8 mouse cellular contexts compared by ENCODE assay signal in the genomic region with DNA sequence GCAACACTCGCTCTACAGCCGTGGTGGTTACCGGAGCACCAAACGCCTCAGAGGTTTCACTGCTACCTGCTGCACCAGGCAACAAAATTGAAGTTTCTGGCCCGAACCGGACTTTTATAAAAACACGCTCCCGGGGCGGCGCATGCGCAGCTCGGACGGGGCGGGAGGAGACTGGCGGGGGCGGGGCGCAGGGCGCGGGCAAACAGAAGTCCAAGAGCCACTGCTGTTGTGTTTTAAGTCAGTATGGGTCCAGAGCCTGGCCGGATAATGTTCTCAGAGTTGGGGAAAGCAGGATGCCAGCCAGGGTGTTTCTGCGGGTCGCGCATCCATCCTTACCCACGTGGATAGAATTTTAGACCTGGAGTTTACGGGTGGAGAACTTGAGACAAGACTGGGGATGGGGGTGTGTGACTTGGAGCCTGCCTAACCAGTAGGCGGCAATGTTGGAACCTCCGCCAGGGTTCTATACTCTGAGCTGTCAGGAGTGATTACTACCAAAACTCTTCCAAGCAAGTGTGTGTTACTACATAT. TPM values are rescaled to one million over a fixed set of nuclear protein-coding genes. Genes with fewer than 3 reads are reported as not detected.
DNase-seq lines count a peak whose midpoint lies in the region; ATAC-seq and TF ChIP-seq lines count a peak whose summit lies in the region.

A gene (minus strand): TSS at position 83 of the 531 bp plus-strand sequence.

- peaks cover 15% of the 10 kb centered on the region for H3K36me3 ChIP-seq in forebrain, embryonic 13.5 days (ENCODE audit: poor library complexity, severe bottlenecking)
- H3K36me3 ChIP-seq in heart, postnatal 0 days (replicated peaks; ENCODE audit: control insufficient read depth, insufficient read depth, low read length), result 0 out of 2 replicates have a peak, but pooled peaks cover 3% of the 10 kb centered on the region
- peaks cover 13% of the 10 kb centered on the region for H3K36me3 ChIP-seq in liver, postnatal 0 days (replicated peaks; ENCODE audit: insufficient read depth, low read length)
- peaks cover 7% of the 10 kb centered on the region; the same call in 1 of the 2 replicates for H3K36me3 ChIP-seq in neural tube, embryonic 12.5 days

- H3K27me3 ChIP-seq in forebrain, embryonic 13.5 days, result peaks cover 13% of the 10 kb centered on the region; the same call in 1 of the 2 replicates
- H3K27me3 ChIP-seq in heart, postnatal 0 days (ENCODE audit: control insufficient read depth, insufficient read depth, low read length), result peaks cover 39% of the 10 kb centered on the region
- H3K27me3 ChIP-seq in liver, postnatal 0 days (ENCODE audit: insufficient read depth, low read length), result peaks cover 52% of the 10 kb centered on the region
- H3K27me3 ChIP-seq in neural tube, embryonic 12.5 days (replicated peaks), result no peaks in the 10 kb centered on the region

- no peak for TF ChIP-seq EP300 in heart, postnatal 0 days (IDR thresholded peaks at IDR 0.05; ENCODE audit: low read depth)
- no peak; the same call in 1 of the 2 replicates for TF ChIP-seq EP300 in liver, postnatal 0 days (IDR thresholded peaks at IDR 0.05; ENCODE audit: low read depth)

- H3K9me3 ChIP-seq in forebrain, embryonic 13.5 days (replicated peaks), result no peaks in the 10 kb centered on the region
- H3K9me3 ChIP-seq in heart, postnatal 0 days (replicated peaks; ENCODE audit: control insufficient read depth, low read length), result no peaks in the 10 kb centered on the region
- no peaks in the 10 kb centered on the region for H3K9me3 ChIP-seq in liver, postnatal 0 days (ENCODE audit: low read length)
- no peaks in the 10 kb centered on the region for H3K9me3 ChIP-seq in neural tube, embryonic 12.5 days

- peak within 1 kb of the TSS; percentile 83 for H3K27ac ChIP-seq in forebrain, embryonic 13.5 days
- peak within 1 kb of the TSS; percentile 31; the same call in 1 of the 2 replicates for H3K27ac ChIP-seq in heart, postnatal 0 days (ENCODE audit: low read depth)
- H3K27ac ChIP-seq in liver, postnatal 0 days (ENCODE audit: low read depth), result peak within 1 kb of the TSS; percentile 84
- H3K27ac ChIP-seq in neural tube, embryonic 12.5 days, result 0 out of 2 replicates have a peak within 1 kb of the TSS, but pooled peaks have one; percentile 2

- peak within 1 kb of the TSS; percentile 63 for H3K4me3 ChIP-seq in forebrain, embryonic 13.5 days
- peak within 1 kb of the TSS; percentile 56 for H3K4me3 ChIP-seq in heart, postnatal 0 days (ENCODE audit: low read depth, low read length)
- peak within 1 kb of the TSS; percentile 63 for H3K4me3 ChIP-seq in liver, postnatal 0 days (ENCODE audit: low read depth, low read length)
- peak within 1 kb of the TSS; percentile 58 for H3K4me3 ChIP-seq in neural tube, embryonic 12.5 days

- peak; percentile 79 for ATAC-seq in forebrain, embryonic 13.5 days
- ATAC-seq in heart, postnatal 0 days (ENCODE audit: insufficient read depth, low read depth), result peak; percentile 57; the same call in 1 of the 2 replicates
- peak; percentile 74 for ATAC-seq in liver, postnatal 0 days
- ATAC-seq in neural tube, embryonic 12.5 days (ENCODE audit: low FRiP score, low read depth), result peak; percentile 81

- H3K4me2 ChIP-seq in forebrain, embryonic 13.5 days, result peak within 1 kb of the TSS; percentile 85
- peak within 1 kb of the TSS; percentile 66 for H3K4me2 ChIP-seq in heart, postnatal 0 days (ENCODE audit: low read depth, low read length)
- H3K4me2 ChIP-seq in liver, postnatal 0 days (ENCODE audit: low read depth, low read length), result peak within 1 kb of the TSS; percentile 72
- peak within 1 kb of the TSS; percentile 74 for H3K4me2 ChIP-seq in neural tube, embryonic 12.5 days (replicated peaks)

- H3K4me1 ChIP-seq in forebrain, embryonic 13.5 days, result peaks cover 62% of the 10 kb centered on the region
- peaks cover 17% of the 10 kb centered on the region for H3K4me1 ChIP-seq in heart, postnatal 0 days (ENCODE audit: control insufficient read depth, insufficient read depth)
- peaks cover 19% of the 10 kb centered on the region for H3K4me1 ChIP-seq in liver, postnatal 0 days (ENCODE audit: insufficient read depth)
- peaks cover 54% of the 10 kb centered on the region for H3K4me1 ChIP-seq in neural tube, embryonic 12.5 days

- DNase-seq in B cell, adult 2 months, result peak; percentile 98
- peak; percentile 93 for DNase-seq in adrenal gland, postnatal 25 days
- DNase-seq in heart, postnatal 0 days (ENCODE audit: low spot score), result peak; percentile 41
- DNase-seq in kidney, postnatal 25 days, result peak; percentile 81 to 86
- DNase-seq in liver, postnatal 0 days, result peak; percentile 91
- peak; percentile 43 for DNase-seq in telencephalon, adult 2 months (ENCODE audit: low read depth, low spot score)

- TF ChIP-seq CTCF in heart, postnatal 0 days (IDR thresholded peaks at IDR 0.05; ENCODE audit: low read depth), result peak; percentile 26
- TF ChIP-seq CTCF in liver, postnatal 0 days (IDR thresholded peaks at IDR 0.05; ENCODE audit: low read depth), result peak; percentile 79

- peak within 1 kb of the TSS; percentile 73 for H3K9ac ChIP-seq in forebrain, embryonic 13.5 days
- H3K9ac ChIP-seq in heart, postnatal 0 days (replicated peaks; ENCODE audit: low read depth, low read length), result peak within 1 kb of the TSS; percentile 34
- H3K9ac ChIP-seq in liver, postnatal 0 days (replicated peaks), result peak within 1 kb of the TSS; percentile 73
- peak within 1 kb of the TSS; percentile 81 for H3K9ac ChIP-seq in neural tube, embryonic 12.5 days

- under 1% methylated on average over 27 of the region's 27 CpGs for WGBS in forebrain, embryonic 13.5 days
- under 1% methylated on average over 27 of the region's 27 CpGs for WGBS in heart, postnatal 0 days
- WGBS in liver, postnatal 0 days (ENCODE audit: insufficient replicate concordance), result 1% methylated on average over 27 of the region's 27 CpGs
- under 1% methylated on average over 27 of the region's 27 CpGs for WGBS in neural tube, embryonic 12.5 days

RNA-seq across cellular contexts. Expression of the gene that starts here (rescaled TPM):
- 11.4 and 14.2 TPM in 2 replicates for total RNA-seq in adrenal gland, postnatal 25 days (2021)
- polyA plus RNA-seq in forebrain, embryonic 13.5 days (2015; fragmentation: Nextera tagmentation; extraction: Ambion mirVana), result 5.8 and 9.1 TPM in 2 replicates
- total RNA-seq in heart, postnatal 0 days (2014; rRNA removed; ENCODE audit: low replicate concordance), result 12.8 and 15.7 TPM in 2 replicates
- 0.99 and 1.0 TPM in 2 replicates for polyA plus RNA-seq in heart, postnatal 0 days (2015; fragmentation: Nextera tagmentation; extraction: Ambion mirVana)
- polyA plus RNA-seq in liver, postnatal 0 days (2015; fragmentation: Nextera tagmentation; extraction: Ambion mirVana), result 4.3 and 5.5 TPM in 2 replicates
- 11.7 and 12.0 TPM in 2 replicates for polyA plus RNA-seq in neural tube, embryonic 12.5 days (2016; fragmentation: Nextera tagmentation; extraction: Ambion mirVana)

Comparison
In these comparisons a context has a peak if more than half of its experiments do, and no peak if none do; other contexts are left out.
1. Peak in every context shown above with its lines: DNase-seq, ATAC-seq, H3K4me3 ChIP-seq and H3K27ac ChIP-seq.
2. DNase-seq: peak in every context shown above with its lines; median percentile 98 in B cell, adult 2 months; 93 in adrenal gland, postnatal 25 days; 91 in liver, postnatal 0 days; 84 in kidney, postnatal 25 days; 43 in telencephalon, adult 2 months; 41 in heart, postnatal 0 days.
3. H3K27ac ChIP-seq: peak in every context shown above with its lines; median percentile 84 in liver, postnatal 0 days; 83 in forebrain, embryonic 13.5 days; 31 in heart, postnatal 0 days; 2 in neural tube, embryonic 12.5 days.